Mouse (Mus musculus) C2C12 (cell line): Measurements from ENCODE around the gene Ccdc93.

Experiments used
- CTCF ChIP-seq: IDR thresholded peaks from one replicate; pipeline ENCODE4 v1.5.1; 2011; ENCODE audit not compliant: control insufficient read depth, insufficient read depth, insufficient read length
- USF1 ChIP-seq: IDR thresholded peaks from one replicate; pipeline ENCODE4 v1.6.1; 2011; ENCODE audit warnings: low read depth, mild to moderate bottlenecking, control low read depth, moderate library complexity

GRCm38 (mm10) chr1:121462643-121463042 lies 31.8 kb downstream of the Ccdc93 start:
- TF ChIP-seq CTCF (no peak), USF1 (no peak)
